Mouse (Mus musculus) mesoderm, embryonic 11.5 days (tissue): ENCODE data around the gene Mast1.
A peak's percentile ranks its signal among the peaks of the same experiment; 100 is the strongest.

ENCODE experiments used
- DNase-seq: peaks from one replicate; pipeline ENCODE4 v3.0.0-alpha.2; 2012; ENCODE audit warnings: low read depth, low spot score

Gene Mast1

DNA sequence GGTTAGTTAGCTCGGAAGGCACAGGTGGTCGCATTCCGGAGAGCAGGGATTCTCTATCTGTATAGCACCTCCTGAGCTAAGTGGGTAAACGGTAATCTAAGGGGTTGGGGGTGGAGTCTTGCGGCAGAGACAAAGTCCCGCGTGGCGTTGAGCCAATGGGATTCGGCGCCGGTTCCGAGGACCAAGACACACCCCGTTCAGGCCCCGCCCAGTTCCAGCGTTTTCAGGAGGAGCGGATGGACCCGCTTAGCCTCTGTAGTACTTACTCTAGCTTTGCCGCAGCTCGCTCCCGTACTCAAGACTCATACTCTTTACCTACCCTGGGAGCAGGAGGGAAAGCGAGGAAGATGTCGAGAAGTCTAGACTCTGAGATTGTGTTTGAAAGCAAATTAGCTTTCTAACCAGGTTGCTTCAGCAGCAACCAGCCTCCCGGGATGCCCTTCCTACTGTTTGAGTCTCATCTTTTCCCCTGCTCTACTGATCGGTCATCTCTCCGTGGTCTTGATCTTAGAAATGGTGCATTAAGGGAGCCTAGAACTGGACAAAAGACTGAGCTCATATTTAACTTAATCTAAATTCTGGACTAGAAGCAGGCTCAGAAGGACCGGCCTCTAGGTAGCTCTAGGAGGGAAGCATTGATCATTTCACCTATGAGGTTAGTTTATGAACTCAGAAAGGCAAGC lies 7.5 kb upstream of the Mast1 start:
- peak; percentile 68 for DNase-seq

DNA sequence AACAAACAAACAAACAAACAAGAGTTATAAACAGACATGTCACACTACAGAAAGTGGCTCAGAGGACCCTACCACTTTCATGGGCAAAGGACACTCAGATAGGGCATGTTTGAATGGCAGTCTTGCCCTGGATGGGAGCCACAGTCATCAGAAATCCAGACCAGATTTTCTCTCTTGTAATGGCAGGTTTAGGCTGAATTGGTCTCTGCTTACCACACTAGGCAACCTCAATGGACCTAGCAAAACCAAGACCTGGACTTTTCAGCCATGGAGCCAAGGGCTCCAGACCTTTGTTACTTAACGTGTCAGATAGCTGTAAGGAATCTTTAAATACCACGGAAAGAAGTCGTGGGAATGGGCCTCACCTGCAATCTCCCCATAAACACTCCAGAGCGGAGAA lies 6.5 kb upstream of the Mast1 start:
- no peak for DNase-seq

DNA sequence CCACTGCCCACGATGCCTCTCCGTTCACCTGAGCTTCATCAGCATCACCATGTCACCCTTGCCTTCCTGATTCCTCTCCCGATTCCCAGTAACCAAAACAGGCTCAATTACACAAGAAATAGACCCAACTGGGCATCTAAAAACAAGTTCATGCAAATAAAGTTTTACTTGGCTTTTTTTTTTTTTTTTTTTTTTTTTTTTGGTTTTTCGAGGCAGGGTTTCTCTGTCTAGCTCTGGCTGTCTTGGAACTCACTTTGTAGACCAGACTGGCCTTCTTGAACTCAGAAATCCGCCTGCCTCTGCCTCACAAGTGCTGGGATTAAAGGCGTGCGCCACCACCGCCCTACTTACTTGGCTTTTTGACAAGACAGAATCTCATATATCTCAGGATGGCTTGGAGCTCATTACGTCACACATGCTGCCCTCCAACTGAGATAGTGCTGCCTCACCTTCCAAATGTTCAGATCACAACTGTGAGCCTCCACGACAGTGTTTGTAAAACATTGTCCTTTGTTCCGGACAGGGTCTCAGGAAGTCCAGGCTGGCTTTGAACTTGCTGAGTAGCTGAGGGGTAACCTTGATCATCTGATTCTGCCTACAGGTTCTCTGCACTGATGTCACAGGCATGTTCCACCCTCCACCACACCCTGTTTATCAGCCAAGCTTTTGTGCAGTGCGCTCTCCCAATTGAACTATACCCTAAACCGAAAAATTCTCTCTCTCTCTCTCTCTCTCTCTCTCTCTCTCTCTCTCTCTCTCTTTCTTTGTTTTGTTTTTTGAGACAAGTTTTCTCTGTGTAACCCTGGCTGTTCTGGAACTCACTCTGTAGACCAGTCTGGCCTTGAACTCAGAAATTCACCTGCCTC lies 694 bp upstream of the Mast1 start:
- no peak for DNase-seq

DNA sequence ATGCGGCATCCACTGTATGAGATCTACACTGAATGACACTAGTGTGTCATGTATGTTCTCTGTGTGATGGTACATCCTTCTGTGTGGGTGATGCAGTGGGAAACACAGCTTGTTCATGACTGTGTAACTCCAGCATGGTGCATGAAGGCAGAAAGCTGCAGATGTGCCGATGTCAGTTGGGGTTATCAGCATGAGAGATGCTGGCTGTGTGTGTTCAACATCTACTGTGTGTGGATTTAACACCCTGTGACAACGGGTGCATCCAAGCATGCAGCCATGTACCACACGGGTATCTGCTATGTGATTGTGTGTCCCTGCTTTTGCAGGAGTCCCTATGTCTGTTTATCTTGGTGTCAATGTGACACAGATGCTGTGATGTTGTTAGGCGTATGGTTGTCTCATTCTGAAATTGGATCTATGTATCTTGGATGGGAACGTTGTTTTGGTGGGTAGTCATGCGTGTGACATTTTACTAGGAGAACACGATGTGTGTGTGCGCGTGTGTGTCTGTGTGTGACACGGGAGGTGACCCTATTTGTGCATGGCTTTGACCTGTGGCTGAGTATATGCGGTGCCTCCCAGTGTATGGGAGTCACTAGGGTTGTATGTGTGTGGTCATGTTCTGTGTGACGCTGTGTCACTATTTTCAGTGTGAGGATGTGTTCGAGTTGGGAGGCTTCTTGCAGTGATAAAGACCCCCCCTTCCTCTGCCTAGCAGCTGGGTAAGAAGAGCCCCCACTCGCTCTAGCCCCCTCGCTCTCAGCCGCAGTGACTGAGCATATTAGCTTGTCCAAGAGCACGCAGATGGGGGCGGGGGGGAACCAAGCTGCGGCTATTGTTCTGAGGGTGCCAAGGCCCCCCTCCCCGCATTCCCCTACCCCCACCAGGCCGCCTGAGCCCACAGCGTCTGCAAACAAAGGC lies 858 bp downstream of the Mast1 start:
- DNase-seq: no peak

DNA sequence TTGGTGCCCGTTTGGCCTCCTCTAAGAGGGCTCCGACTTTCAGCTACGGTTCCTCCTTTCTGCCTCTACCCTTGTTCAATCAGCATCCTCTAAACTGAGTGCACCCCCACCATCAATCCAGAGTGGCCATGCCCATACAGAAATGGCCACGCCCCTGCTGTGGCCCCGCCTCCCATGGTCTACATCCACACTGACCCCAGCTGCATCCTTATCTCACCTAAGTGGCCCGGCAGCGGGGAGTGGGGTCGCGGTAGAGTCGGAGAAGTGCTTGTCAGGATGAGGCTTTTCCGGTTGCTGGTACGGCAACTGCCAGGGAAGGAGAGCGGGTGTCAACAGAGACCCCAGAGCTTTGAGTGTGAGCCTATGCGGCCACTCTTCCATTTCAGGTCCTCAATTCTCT lies 1.7 kb downstream of the Mast1 start:
- no peak for DNase-seq

DNA sequence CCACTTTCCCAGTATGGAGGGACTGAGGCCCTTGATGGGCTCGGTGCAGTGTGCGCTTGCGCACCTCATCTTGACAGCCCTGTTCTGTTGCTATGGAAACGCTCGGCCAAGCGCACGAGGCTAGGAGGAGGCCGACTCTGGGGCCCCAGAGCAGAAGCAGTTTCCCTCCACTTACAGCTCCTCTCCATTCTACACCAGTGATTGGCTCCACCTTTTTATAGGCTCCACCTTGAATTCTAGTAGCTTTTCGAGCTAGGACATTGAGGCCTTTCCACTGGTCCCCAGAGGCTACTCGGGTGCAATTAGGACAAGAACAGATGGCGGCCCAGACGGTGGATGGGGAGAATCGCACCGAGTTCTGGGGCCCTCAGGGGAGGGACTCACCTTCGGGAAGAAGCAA lies 2.3 kb downstream of the Mast1 start:
- DNase-seq: peak; percentile 86

DNA sequence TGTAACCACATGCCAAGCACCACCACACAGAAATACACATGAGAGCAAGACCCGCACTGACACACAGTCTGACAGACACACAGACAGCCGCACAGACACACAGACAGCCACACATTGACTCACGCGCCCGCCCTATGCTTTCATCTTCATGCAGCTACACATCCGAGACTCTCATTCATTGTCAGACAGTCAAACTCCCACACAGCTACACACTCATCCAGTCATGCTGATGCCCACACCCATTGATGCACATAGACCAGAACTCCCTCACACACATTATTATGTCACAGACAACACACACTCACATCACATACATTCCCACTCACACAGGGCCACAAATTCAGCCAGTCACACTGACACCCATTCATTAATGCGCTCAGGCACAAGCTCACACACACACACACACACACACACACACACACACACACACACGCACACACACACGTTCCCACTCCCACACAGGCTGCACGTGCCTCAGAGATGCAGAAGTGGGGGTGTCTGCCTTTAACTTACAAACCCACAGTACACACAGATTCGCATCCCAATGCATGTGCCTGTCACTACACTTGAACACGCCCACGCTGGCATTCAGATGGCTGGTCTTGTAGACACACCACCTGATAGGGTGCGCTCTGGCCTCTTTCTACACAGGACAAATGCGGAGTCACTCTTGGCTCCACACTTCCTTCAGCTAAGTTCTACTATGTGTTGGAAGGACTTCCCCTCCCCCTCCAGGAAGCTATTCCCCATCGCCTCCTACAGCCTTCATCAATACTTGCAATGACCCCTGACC lies 3.2 kb downstream of the Mast1 start:
- no peak for DNase-seq

DNA sequence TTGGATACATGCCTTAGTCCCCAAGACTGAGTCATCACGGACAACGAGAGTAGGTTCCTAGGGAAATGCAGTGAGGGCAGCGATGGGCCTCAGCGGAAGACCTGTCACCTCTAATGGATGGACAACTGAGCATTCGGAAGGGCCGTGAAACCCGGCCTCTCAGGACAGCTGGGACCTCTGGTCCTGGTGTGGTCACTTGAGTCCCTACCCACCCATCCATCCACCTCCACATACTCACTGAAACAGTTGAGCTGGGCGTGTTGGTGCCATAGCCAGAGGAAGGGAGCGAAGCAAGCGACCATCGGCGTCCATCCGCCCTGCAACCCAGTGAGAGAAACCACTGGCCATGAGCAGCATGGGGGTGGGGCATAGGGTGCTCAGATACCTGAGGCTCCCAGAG lies 6.6 kb downstream of the Mast1 start:
- DNase-seq: no peak

DNA sequence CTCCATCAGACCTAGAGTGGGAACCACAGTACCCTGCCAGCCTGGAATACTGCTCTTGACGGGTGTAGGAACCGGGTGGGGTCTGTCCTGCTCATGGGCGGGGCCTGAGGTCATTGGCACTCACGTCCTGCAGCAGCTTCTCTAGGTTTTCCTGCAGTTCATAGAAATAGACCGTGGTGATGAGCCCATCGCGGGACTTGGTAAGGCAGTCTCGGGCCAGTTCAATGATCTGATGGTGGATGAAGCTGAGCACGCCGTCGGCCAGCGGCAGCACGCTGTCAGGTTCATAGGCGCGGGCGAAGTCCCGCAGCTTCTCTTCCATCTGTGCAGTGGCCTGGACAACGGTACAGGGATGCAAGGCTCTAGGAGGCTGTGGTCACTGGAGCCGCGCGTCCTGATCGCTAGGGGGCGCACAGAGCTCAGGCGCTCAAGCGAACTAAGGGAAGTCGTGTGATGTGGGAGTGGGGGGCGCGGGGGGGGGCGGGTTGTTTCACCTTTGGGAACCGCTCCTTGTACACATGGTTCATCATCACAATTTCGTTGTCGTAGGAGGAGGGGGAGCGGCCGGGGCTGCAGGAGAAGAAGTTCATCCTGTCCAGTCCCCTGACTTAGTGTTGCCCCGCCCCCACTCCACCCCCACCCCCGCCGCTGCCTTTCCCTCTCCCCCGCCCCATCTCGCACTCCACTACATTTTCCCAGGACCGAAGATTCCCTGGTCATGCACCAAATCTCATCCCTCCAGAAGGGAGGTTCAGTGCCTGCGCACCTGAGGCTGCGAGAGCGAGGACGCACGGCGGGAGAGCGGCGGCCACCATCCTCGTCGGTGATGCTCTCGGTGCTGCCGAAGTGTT lies 8.5 kb downstream of the Mast1 start:
- peak; percentile 83 for DNase-seq

DNA sequence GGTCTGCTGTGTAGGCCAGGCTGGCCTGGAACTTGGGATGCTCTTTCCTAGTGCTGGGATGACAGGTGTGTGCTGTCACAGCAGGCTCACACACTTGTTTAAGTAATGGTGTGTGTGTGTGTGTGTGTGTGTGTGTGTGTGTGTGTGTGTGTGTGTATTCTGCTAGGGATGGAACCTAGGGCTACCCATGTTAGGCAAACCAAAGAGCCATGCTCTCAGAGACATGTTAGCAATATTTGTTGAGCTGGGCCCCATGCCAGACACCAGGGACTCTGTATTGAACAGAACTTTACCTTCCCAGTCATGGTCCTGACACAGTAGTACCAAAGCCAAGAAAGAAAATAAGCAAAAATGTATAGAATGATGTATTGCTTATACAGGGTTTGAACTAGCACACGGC lies 9.6 kb downstream of the Mast1 start:
- DNase-seq: no peak

DNA sequence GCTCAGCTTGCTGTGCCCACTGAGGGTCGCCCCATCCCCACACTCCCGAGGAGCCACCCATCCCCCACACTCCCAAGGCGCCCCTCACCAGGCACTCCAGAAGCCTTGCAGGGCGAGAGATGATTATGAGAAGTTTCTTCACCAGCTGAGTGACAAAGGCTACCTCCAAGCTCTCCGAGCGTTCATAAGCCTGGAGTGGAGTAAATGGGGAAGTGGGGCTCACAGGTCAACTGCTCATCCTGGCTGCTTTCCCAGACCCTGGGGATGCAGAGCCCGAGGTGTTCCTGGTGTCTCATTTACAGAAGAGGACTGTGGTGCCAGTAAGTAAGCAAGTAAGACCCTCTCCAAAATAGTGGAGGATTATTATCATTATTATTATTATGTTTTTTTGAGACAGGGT lies 11.6 kb downstream of the Mast1 start:
- DNase-seq: no peak

DNA sequence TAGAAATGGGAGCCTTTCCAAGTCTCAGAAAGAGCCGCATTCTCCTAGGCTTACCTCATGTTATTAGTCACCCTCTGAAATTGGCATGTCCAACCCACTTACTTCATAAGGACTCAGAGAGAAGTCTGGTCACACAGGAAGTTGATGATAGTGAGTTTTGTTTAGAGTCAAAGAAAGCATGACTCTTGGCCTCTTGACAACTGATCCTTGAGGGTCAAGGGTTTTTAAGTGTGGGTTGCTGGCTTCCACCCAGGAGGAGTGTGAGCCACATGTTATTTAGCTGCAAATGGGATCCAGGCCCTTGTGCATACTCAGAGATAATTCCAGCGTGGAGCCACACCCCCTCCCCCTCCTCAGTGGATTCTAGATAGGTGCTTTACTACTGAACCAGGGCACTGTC lies 15.6 kb downstream of the Mast1 start:
- no peak for DNase-seq

DNA sequence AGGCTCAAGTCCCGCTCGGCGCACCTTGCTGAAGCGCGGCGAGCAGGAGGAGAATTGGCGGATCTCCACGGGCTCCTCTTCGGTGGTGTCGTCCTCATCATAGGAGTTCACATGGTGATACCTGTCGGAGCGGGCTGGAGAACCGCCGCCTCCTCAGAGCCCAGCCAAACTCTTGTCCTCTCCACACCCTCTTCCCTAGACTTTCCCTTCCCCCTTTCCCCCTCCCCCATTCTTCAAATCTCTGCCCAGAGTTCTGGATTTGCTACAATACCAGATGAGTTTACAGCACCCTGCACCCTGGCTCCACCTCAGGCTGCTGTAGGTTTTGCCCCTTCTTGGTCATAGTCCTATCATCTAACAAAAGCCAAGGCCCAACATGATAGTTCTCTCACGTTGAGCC lies 18.5 kb downstream of the Mast1 start:
- DNase-seq: no peak

DNA sequence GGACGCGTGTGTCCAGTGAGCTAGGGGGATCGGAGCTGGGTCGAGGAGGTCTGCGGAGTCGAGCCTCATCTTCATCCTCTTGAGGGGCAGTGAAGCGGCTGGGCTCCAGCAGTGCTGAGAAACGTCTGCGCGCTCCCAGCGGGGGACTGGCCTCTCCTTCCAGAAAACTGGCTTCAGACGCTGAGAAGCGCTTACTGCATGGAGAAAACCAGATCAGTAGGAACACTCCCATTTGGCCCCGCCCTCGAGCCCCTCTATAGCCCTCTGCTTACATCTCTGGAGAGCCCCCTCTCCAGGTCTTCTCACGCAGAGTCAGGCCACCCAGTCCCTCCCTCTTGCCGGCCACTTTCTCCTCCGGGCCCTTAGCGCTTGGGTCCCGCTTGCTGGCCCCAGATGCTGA lies 19.4 kb downstream of the Mast1 start:
- no peak for DNase-seq

DNA sequence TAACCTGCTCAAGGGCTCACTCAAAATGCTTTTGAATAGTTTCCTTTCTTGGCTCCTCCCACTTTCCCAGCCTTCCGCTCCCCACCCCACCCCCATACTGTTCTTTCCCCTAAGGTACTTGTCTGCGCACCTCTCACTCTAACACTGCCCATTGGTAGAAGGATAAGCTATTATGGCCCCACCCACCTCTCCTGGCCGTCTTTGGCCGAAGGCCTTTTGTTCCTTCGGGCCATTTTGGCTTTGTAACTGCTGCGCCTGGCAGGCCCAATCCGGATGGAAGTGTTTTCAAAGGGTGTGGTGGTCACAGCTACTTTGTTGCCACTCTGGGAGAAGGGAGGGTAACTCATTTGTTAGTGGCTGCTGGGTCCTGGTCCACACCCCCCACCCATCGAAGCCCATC lies 21.9 kb downstream of the Mast1 start:
- no peak for DNase-seq

DNA sequence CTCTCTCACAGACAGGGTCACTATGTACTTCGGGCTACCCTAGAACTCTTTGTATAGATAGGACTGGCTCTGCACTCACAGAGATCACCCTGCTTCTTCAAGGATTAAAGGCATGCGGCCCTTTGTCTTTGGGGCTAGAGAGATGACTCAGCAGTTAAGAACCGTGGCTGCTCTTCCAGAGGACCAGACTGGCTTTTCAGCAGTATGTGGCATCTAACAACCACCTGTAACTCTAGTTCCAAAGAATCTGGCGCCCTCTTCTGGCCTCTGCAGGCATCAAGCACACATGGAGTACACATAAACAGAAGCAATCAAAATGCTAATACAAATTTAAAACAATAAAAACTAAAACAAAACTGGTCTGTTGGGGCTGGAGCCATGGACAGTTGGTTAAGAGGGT lies 23.2 kb downstream of the Mast1 start:
- DNase-seq: no peak

DNA sequence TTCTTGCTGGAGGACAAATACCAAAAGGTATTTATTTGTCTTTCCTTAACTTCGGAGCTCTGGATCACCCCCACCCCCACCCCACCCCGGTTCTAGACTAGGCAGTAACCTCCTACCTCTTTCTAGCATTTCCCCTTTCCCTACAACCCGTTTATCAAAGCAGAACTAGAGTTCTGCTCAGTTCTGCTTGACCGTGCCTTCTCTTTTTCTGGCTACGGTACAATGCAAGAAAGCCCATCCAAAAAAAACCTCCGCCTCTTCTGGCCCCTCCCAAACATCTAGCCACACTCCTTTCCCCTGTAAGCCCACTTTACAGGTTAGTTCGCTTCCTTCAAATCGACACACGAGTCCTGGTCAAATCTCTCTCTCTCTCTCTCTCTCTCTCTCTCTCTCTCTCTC lies 23.7 kb downstream of the Mast1 start:
- DNase-seq: no peak

DNA sequence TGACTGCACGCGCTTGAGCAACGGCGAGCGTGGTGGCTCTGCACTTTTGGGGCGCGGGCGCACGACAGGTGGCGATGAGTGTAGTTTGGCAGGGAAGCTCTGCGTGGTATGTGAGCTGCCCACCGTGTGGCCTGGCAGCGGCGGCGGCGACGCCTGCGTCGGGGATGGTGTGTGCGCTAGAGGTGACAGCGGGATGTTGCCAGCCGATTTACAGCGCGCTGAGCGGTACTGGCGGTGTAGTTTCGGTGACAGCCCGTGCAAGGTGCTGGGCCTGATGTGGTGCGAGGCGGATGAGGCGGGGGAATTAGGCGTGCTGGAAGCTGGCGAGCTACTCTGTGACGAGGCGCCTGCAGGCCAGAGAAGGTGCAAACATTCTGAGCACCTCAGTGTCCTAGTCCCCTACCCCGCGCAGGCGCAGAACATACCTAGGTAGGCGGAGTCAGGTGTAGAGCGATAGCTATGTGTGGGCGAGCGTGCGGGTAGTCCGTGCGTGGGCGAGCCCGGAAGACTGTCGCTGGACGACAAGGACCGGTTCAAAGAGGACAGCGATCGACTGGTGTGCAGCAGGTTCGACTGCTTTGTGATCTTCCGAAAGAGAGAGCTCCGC lies 24.2 kb downstream of the Mast1 start:
- peak; percentile 61 for DNase-seq

DNA sequence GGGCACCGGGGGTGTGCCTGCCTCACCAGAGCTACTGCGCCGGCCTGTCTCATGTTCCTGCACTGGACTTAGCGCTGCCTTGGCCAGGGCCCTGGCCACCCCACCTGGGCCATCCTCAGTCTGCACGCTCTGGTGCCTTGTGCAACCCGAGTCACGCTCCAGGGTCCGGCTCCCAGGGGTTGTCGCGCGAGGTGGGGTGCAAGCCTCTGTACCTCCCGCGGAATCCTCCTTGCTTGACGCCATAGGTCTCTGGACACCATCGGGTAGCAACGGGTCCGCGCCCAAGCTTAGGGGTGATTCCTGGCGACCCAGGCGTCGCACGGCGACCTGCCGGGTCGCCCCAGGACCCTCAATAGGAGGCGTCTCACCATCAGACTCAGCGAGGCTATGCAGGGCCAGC lies 24.8 kb downstream of the Mast1 start:
- no peak for DNase-seq

DNA sequence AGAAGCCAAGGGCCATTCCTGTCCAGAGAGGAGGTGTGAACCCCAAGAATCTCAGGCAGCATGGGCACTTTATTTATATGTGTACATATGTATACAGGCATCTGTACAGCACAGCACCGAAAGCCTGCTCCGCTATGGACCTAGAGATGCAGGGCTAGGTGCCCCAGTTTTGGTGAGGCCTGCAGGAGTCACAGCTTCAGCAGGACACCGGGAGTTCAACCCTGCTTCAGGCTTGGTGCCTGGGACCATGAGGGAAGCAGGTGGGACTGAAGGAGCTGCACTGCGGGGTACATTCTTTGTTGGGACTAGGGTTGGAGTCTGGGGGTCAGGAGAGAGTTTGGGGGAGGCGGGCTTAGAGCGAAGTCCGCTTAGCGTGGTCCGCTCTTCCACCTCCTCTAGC lies 25.3 kb downstream of the Mast1 start:
- DNase-seq: no peak
